Mouse (Mus musculus) C2C12 (cell line): ENCODE measurements around the gene Zswim9. TPM values are rescaled to one million over a fixed set of nuclear protein-coding genes. Genes with fewer than 3 reads are reported as not detected.
"Not testable (repeated sequence)": the region's sequence is repeated elsewhere in the genome, so short reads cannot be mapped to it uniquely, and the experiment has no call there.

Source experiments
- H3K27me3 ChIP-seq: one replicate; pipeline ENCODE4 v1.6.1; 2011; ENCODE audit not compliant: control insufficient read depth, insufficient read depth, insufficient read length
- H3K36me3 ChIP-seq: one replicate; pipeline ENCODE4 v1.6.1; 2011; ENCODE audit not compliant: control insufficient read depth, insufficient read depth
- H3K4me3 ChIP-seq: one replicate; pipeline ENCODE4 v1.5.1; 2011; ENCODE audit warnings: mild to moderate bottlenecking, control low read depth; ENCODE audit not compliant: poor library complexity, insufficient read depth, severe bottlenecking
- H3K79me2 ChIP-seq: one replicate; pipeline ENCODE4 v1.6.1; 2011; ENCODE audit not compliant: control insufficient read depth, insufficient read depth
- H3K79me3 ChIP-seq: one replicate; pipeline ENCODE4 v1.6.1; 2011; ENCODE audit warnings: low read depth, control low read depth
- H3ac ChIP-seq: one replicate; pipeline ENCODE3; 2011; ENCODE audit warnings: low read depth; ENCODE audit not compliant: control insufficient read depth, insufficient read length
- CEBPB ChIP-seq: IDR thresholded peaks from one replicate; pipeline ENCODE4 v1.6.1; 2011; ENCODE audit warnings: low read depth, mild to moderate bottlenecking, control low read depth, moderate library complexity
- CTCF ChIP-seq: IDR thresholded peaks from one replicate; pipeline ENCODE4 v1.5.1; 2011; ENCODE audit not compliant: control insufficient read depth, insufficient read depth, insufficient read length
- FOSL1 ChIP-seq: IDR thresholded peaks from one replicate; pipeline ENCODE4 v1.8.0; 2011; ENCODE audit warnings: mild to moderate bottlenecking, low read length; ENCODE audit not compliant: poor library complexity, insufficient read depth, severe bottlenecking
- MAX ChIP-seq: IDR thresholded peaks from one replicate; pipeline ENCODE4 v1.6.1; 2011; ENCODE audit warnings: mild to moderate bottlenecking, control low read depth
- MYOD1 ChIP-seq: IDR thresholded peaks from one replicate; pipeline ENCODE4 v1.6.1; 2011; ENCODE audit warnings: low read depth; ENCODE audit not compliant: control insufficient read depth, insufficient read length
- MYOG ChIP-seq: IDR thresholded peaks from one replicate; pipeline ENCODE4 v1.6.1; 2011; ENCODE audit not compliant: control insufficient read depth, insufficient read length; ENCODE audit errors: extremely low read depth
- USF1 ChIP-seq: IDR thresholded peaks from one replicate; pipeline ENCODE4 v1.6.1; 2011; ENCODE audit warnings: low read depth, mild to moderate bottlenecking, control low read depth, moderate library complexity
- polyA plus RNA-seq: library from polyadenylated mRNA; unstranded; fragments of >200 nt; fragmentation: generic; extraction: Trizol; gene quantifications from one replicate; pipeline ENCODE4 v1.2.1, GENCODE M21; 2012; ENCODE audit warnings: missing spikeins

Zswim9 gene
- polyA plus RNA-seq, 1 experiment = 3.0 TPM

DNA sequence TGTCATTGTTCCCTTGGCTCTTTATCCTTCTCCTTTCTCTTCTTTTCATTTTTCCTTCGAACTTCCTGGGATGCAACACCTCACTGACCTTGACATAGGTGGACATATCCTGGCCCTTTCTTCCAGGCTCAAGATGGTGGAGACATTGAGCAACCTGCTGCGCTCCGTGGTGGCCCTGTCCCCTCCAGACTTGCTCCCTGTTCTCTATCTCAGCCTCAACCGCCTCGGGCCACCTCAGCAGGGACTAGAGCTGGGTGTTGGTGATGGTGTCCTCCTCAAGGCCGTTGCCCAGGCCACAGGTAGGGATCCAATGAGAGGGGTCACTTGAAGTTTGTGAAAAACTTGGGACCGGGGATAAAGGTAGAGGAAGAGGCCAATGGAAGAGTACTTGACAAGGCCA lies 16.7 kb upstream of the Zswim9 start:
- H3K4me3 ChIP-seq = no peak overlapping the region
- no peak overlapping the region for H3ac ChIP-seq
- H3K79me2 ChIP-seq = no peaks in the 10 kb centered on the region
- peaks cover 68% of the 10 kb centered on the region for H3K36me3 ChIP-seq
- H3K79me3 ChIP-seq = no peaks in the 10 kb centered on the region
- no peaks in the 10 kb centered on the region for H3K27me3 ChIP-seq
- TF ChIP-seq MYOD1 = no peak
- no peak for TF ChIP-seq CEBPB
- TF ChIP-seq MAX = no peak
- TF ChIP-seq CTCF = no peak
- TF ChIP-seq FOSL1 = no peak
- TF ChIP-seq MYOG = no peak

GRCm38 (mm10) chr7:13293878-13294855 lies 15.6 kb upstream of the Zswim9 start:
- Histone ChIP-seq H3K27me3 (no peaks in the 10 kb centered on the region), H3K79me3 (no peaks in the 10 kb centered on the region), H3K36me3 (peaks cover 78% of the 10 kb centered on the region), H3K4me3 (no peak overlapping the region), H3ac (no peak overlapping the region), H3K79me2 (no peaks in the 10 kb centered on the region)
- TF ChIP-seq FOSL1 (no peak), CTCF (no peak), MYOD1 (no peak), MAX (no peak), CEBPB (no peak), USF1 (no peak), MYOG (no peak)

DNA sequence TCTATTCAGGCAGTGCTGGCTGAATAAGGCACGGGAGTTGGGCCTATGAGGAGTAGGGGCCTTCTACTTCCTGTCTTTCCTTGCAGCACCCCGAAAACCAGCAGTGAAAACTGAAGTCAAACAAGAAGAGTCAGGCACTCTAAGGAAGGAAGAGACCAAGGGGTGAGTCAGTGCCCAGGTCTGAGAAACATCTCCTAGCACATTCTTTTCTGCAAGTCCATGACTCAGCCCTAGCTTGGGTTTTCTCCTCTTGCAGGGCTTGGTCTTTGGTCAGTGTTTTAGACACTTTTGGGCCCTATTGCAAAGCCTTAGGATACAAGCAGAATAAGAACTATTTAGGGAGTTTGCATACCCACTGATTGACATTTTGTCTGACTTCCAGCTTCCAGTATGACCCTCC lies 12.8 kb upstream of the Zswim9 start:
- peaks cover 76% of the 10 kb centered on the region for H3K36me3 ChIP-seq
- no peaks in the 10 kb centered on the region for H3K79me3 ChIP-seq
- H3K4me3 ChIP-seq = no peak overlapping the region
- no peaks in the 10 kb centered on the region for H3K27me3 ChIP-seq
- H3K79me2 ChIP-seq = no peaks in the 10 kb centered on the region
- H3ac ChIP-seq = no peak overlapping the region
- TF ChIP-seq MYOD1 (no peak), FOSL1 (no peak), MYOG (no peak), MAX (no peak), CEBPB (no peak), USF1 (no peak), CTCF (no peak)

- TF ChIP-seq USF1 = no peak
- no peak for TF ChIP-seq FOSL1
- no peak for TF ChIP-seq MYOD1
- TF ChIP-seq CTCF = no peak
- TF ChIP-seq MAX = no peak
- Histone ChIP-seq H3K4me3 (no peak overlapping the region), H3K27me3 (no peaks in the 10 kb centered on the region), H3K79me2 (no peaks in the 10 kb centered on the region), H3K79me3 (no peaks in the 10 kb centered on the region), H3K36me3 (peaks cover 66% of the 10 kb centered on the region), H3ac (no peak overlapping the region)
Observed at GRCm38 (mm10) chr7:13290041-13290675, 11.6 kb upstream of the Zswim9 start.

DNA sequence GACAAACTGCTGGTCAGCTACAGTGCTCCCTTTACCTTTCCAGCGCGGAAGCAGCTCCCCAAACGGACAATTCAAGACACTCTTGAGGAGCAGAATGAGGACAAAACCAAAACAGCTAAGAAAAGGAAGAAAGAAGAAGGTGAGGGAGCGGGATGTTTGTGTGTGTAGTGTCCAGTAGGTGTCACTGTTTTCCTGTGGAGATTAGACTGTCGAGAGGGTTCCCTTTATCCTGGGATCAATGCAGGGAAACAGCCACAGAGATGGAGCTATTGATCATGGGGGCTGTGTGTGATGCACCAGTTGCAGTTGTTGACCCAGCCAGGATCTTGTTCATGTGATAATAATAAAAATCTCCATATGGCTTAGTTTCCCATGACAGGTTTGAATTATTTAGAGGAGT lies 10.1 kb upstream of the Zswim9 start:
- Histone ChIP-seq H3K79me2 (no peaks in the 10 kb centered on the region), H3K79me3 (no peaks in the 10 kb centered on the region), H3K36me3 (peaks cover 63% of the 10 kb centered on the region), H3K4me3 (no peak overlapping the region), H3K27me3 (no peaks in the 10 kb centered on the region), H3ac (no peak overlapping the region)
- no peak for TF ChIP-seq USF1
- TF ChIP-seq MYOG = no peak
- TF ChIP-seq MYOD1 = no peak
- no peak for TF ChIP-seq CTCF
- no peak for TF ChIP-seq CEBPB
- no peak for TF ChIP-seq FOSL1
- TF ChIP-seq MAX = no peak

GRCm38 (mm10) chr7:13278957-13279356 lies 436 bp upstream of the Zswim9 start:
- H3K79me2 ChIP-seq = peaks cover 33% of the 10 kb centered on the region
- not testable (repeated sequence) for H3ac ChIP-seq, H3K27me3 ChIP-seq
- peak overlapping the region; percentile 37 for H3K4me3 ChIP-seq
- peaks cover 32% of the 10 kb centered on the region for H3K36me3 ChIP-seq
- peaks cover 17% of the 10 kb centered on the region for H3K79me3 ChIP-seq
